ENCODE assay signal across 14 mouse cellular contexts in genomic region chr8:124991668-124991926, GRCm38 (mm10). TPM values are rescaled to one million over a fixed set of nuclear protein-coding genes. Genes with fewer than 3 reads are reported as not detected.
DNase-seq lines count a peak whose midpoint lies in the region; ATAC-seq and TF ChIP-seq lines count a peak whose summit lies in the region.
"Had no signal": no experiment of that assay in that cellular context is flagged by ENCODE, and none has a peak within 500 bp of the region (broad histone marks: within the 10 kb centered on the region; RNA-seq: fewer than 3 reads in every experiment).

No protein-coding gene starts in this region.

- no peak for ATAC-seq in kidney, embryonic 15.5 days (replicated peaks; ENCODE audit: low FRiP score)
- peak; percentile 53; the same call in 1 of the 2 replicates for ATAC-seq in stomach, embryonic 14.5 days (ENCODE audit: insufficient number of reproducible peaks, insufficient read depth, low FRiP score, low read depth)
- ATAC-seq in megakaryocyte, adult 5-6 weeks (ENCODE audit: poor library complexity, severe bottlenecking), result no peak
- ATAC-seq: midbrain, embryonic 13.5 days had no signal

- H3K9ac ChIP-seq in kidney, embryonic 15.5 days, result no peak overlapping the region
- H3K9ac ChIP-seq in stomach, embryonic 14.5 days (replicated peaks; ENCODE audit: low read depth, low read length), result no peak overlapping the region
- H3K9ac ChIP-seq: midbrain, embryonic 13.5 days; neural tube, embryonic 12.5 days had no signal

- no peaks in the 10 kb centered on the region for H3K27me3 ChIP-seq in heart, embryonic 10.5 days (ENCODE audit: insufficient read depth, poor library complexity, severe bottlenecking)
- H3K27me3 ChIP-seq in kidney, embryonic 15.5 days, result no peaks in the 10 kb centered on the region
- H3K27me3 ChIP-seq in testis, adult 2 months (ENCODE audit: control insufficient read depth, insufficient read depth, low read length), result no peaks in the 10 kb centered on the region
- H3K27me3 ChIP-seq in stomach, embryonic 14.5 days (ENCODE audit: control insufficient read depth, insufficient read depth, low read length), result no peaks in the 10 kb centered on the region
- H3K27me3 ChIP-seq: neural tube, embryonic 12.5 days had no signal

- DNase-seq in heart, embryonic 10.5 days (ENCODE audit: low spot score), result no peak
- DNase-seq in heart, postnatal 10 days, result no peak
- no peak for DNase-seq in kidney, postnatal 36 days
- no peak for DNase-seq in testis, postnatal 14 days (ENCODE audit: low spot score)
- DNase-seq: adrenal gland, postnatal 36 days; cerebellum, postnatal 25 days; gastrocnemius, postnatal 36 days; thymus, adult 18-20 months had no signal

- H3K4me1 ChIP-seq in heart, embryonic 10.5 days, result peaks cover 21% of the 10 kb centered on the region
- 0 out of 2 replicates have a peak, but pooled peaks cover 5% of the 10 kb centered on the region for H3K4me1 ChIP-seq in kidney, embryonic 15.5 days
- H3K4me1 ChIP-seq in testis, adult 2 months (ENCODE audit: control insufficient read depth, insufficient read depth, low read length), result peaks cover 9% of the 10 kb centered on the region
- no peaks in the 10 kb centered on the region for H3K4me1 ChIP-seq in stomach, embryonic 14.5 days (ENCODE audit: control insufficient read depth, insufficient read depth, low read length)
- H3K4me1 ChIP-seq: midbrain, embryonic 13.5 days; neural tube, embryonic 12.5 days had no signal

- H3K4me3 ChIP-seq in heart, embryonic 10.5 days, result peak overlapping the region; percentile 54
- H3K4me3 ChIP-seq in kidney, embryonic 15.5 days (replicated peaks), result no peak overlapping the region
- H3K4me3 ChIP-seq in testis, adult 2 months (ENCODE audit: control insufficient read depth, low read depth, low read length), result peak overlapping the region; percentile 41; the same call in 1 of the 2 replicates
- peak overlapping the region; percentile 12; the same call in 1 of the 2 replicates for H3K4me3 ChIP-seq in stomach, embryonic 14.5 days (ENCODE audit: low read depth, low read length)
- H3K4me3 ChIP-seq: midbrain, embryonic 13.5 days; neural tube, embryonic 12.5 days had no signal

- no peaks in the 10 kb centered on the region for H3K36me3 ChIP-seq in heart, embryonic 10.5 days
- no peaks in the 10 kb centered on the region for H3K36me3 ChIP-seq in kidney, embryonic 15.5 days
- H3K36me3 ChIP-seq in testis, adult 2 months (ENCODE audit: control insufficient read depth, insufficient read depth, low read length), result no peaks in the 10 kb centered on the region
- no peaks in the 10 kb centered on the region for H3K36me3 ChIP-seq in stomach, embryonic 14.5 days (ENCODE audit: control insufficient read depth, insufficient read depth, low read length)
- H3K36me3 ChIP-seq: midbrain, embryonic 13.5 days; neural tube, embryonic 12.5 days had no signal

- 7% methylated on average over 6 of the region's 6 CpGs for WGBS in heart, embryonic 10.5 days
- 30% methylated on average over 6 of the region's 6 CpGs for WGBS in kidney, embryonic 15.5 days
- WGBS in stomach, embryonic 14.5 days, result 19% methylated on average over 6 of the region's 6 CpGs

- no peak for TF ChIP-seq POLR2A in testis, adult 2 months (IDR thresholded peaks at IDR 0.05; ENCODE audit: control insufficient read depth, low read depth, low read length)

- peak overlapping the region; percentile 50 for H3K4me2 ChIP-seq in kidney, embryonic 15.5 days
- H3K4me2 ChIP-seq in stomach, embryonic 14.5 days (replicated peaks; ENCODE audit: low read depth, low read length), result peak overlapping the region; percentile 24
- H3K4me2 ChIP-seq: midbrain, embryonic 13.5 days; neural tube, embryonic 12.5 days had no signal

- intact Hi-C loops in heart, postnatal 10 days (cut with DNase I), result no loop called here

- TF ChIP-seq CTCF in testis, adult 2 months (IDR thresholded peaks at IDR 0.05; ENCODE audit: control insufficient read depth, insufficient read depth, insufficient replicate concordance, low read depth, low read length), result no peak

- peak overlapping the region; percentile 65; the same call in 1 of the 2 replicates for H3K27ac ChIP-seq in heart, embryonic 10.5 days
- no peak overlapping the region for H3K27ac ChIP-seq in kidney, embryonic 15.5 days
- H3K27ac ChIP-seq in testis, adult 2 months (ENCODE audit: control insufficient read depth, insufficient read depth, low read depth, low read length), result no peak overlapping the region
- no peak overlapping the region; the same call in 1 of the 2 replicates for H3K27ac ChIP-seq in stomach, embryonic 14.5 days (ENCODE audit: low read length)
- H3K27ac ChIP-seq: midbrain, embryonic 13.5 days; neural tube, embryonic 12.5 days had no signal

- no peaks in the 10 kb centered on the region for H3K9me3 ChIP-seq in heart, embryonic 10.5 days
- H3K9me3 ChIP-seq in kidney, embryonic 15.5 days (replicated peaks), result no peaks in the 10 kb centered on the region
- H3K9me3 ChIP-seq in stomach, embryonic 14.5 days (ENCODE audit: control insufficient read depth, low read depth, low read length), result no peaks in the 10 kb centered on the region
- H3K9me3 ChIP-seq: midbrain, embryonic 13.5 days; neural tube, embryonic 12.5 days had no signal

RNA-seq across cellular contexts. Expression of gene Tsnax, which starts 21.2 kb away (rescaled TPM):
- polyA plus RNA-seq in heart, embryonic 10.5 days (2016; fragmentation: Nextera tagmentation; extraction: Ambion mirVana), result 106 and 118 TPM in 2 replicates
- total RNA-seq in heart, postnatal 10 days (2021), result 10 to 100 TPM; 82.3 to 85.1 TPM
- polyA plus RNA-seq in kidney, embryonic 15.5 days (2015; fragmentation: Nextera tagmentation; extraction: Ambion mirVana), result 118 and 119 TPM in 2 replicates
- 32.2 and 41.8 TPM in 2 replicates for polyA plus RNA-seq in testis, adult 2 months (2012; rRNA removed)
- polyA plus RNA-seq in stomach, embryonic 14.5 days (2014; fragmentation: Nextera tagmentation; extraction: Ambion mirVana), result 128 and 132 TPM in 2 replicates
- total RNA-seq in megakaryocyte, adult 5-6 weeks (2015), result 36.7 and 37.0 TPM in 2 replicates
- total RNA-seq in megakaryocyte, adult 5-6 weeks (2017), result 40.9 and 45.0 TPM in 2 replicates

RNA-seq across cellular contexts. Expression of gene Egln1, which starts 42.5 kb away (rescaled TPM):
- 13.2 and 17.0 TPM in 2 replicates for polyA plus RNA-seq in heart, embryonic 10.5 days (2016; fragmentation: Nextera tagmentation; extraction: Ambion mirVana)
- total RNA-seq in heart, postnatal 10 days (2021), result 100 to 1,000 TPM; 136 to 143 TPM
- 10.9 and 11.1 TPM in 2 replicates for polyA plus RNA-seq in kidney, embryonic 15.5 days (2015; fragmentation: Nextera tagmentation; extraction: Ambion mirVana)
- polyA plus RNA-seq in testis, adult 2 months (2012; rRNA removed), result 3.8 and 4.2 TPM in 2 replicates
- polyA plus RNA-seq in stomach, embryonic 14.5 days (2014; fragmentation: Nextera tagmentation; extraction: Ambion mirVana), result 20.1 and 21.8 TPM in 2 replicates
- 26.5 and 28.4 TPM in 2 replicates for total RNA-seq in megakaryocyte, adult 5-6 weeks (2015)
- total RNA-seq in megakaryocyte, adult 5-6 weeks (2017), result 17.8 and 19.2 TPM in 2 replicates
